In the genomic region with DNA sequence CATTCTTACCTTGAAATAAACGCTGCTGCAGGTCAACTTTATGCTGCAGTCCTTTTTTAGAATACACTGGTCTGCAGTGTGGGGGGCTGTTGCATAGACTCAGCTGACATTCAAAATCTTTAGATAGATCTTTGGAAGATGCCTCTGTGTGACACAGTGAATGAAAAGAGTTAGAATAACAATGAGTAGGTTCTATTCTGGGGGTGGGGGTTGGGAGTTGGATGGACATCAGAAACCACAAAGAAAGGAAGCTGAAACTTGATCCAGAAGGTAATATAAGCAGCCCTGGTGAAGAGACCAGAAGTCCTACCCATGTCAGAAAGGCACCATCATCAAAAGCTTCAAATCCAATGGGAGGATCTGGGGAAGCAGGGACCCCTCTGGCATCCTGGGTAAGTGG, we compare ENCODE assay signal across 23 mouse cellular contexts. TPM values are rescaled to one million over a fixed set of nuclear protein-coding genes. Genes with fewer than 3 reads are reported as not detected.
DNase-seq lines count a peak whose midpoint lies in the region; TF ChIP-seq lines count a peak whose summit lies in the region.
"Had no signal": no experiment of that assay in that cellular context is flagged by ENCODE, and none has a peak within 500 bp of the region (broad histone marks: within the 10 kb centered on the region; RNA-seq: fewer than 3 reads in every experiment).

No protein-coding gene starts in this region.

- no peaks in the 10 kb centered on the region for H3K27me3 ChIP-seq in MEL (ENCODE audit: control insufficient read depth in 1 of 2, insufficient read depth in 2 of 2, low read length in 2 of 2)
- H3K27me3 ChIP-seq: CH12.LX, Patski had no signal

- TF ChIP-seq EP300 in MEL (IDR thresholded peaks at IDR 0.05; ENCODE audit: low read depth in 1 of 2, low read length in 2 of 2), result no peak

- no peak overlapping the region for H3K27ac ChIP-seq in MEL (ENCODE audit: control insufficient read depth, low read depth, low read length)

- TF ChIP-seq POLR2A in MEL (IDR thresholded peaks at IDR 0.05; ENCODE audit: control insufficient read depth in 1 of 2, insufficient read depth in 1 of 2, low read depth in 1 of 2, low read length in 2 of 2, poor library complexity in 1 of 2), result no peak

- H3K4me1 ChIP-seq in MEL (ENCODE audit: control insufficient read depth in 1 of 2, insufficient read depth in 2 of 2, low read length in 2 of 2), result peaks cover 0 to 2% of the 10 kb centered on the region in 2 experiments; a peak in 3 of 4 replicates

- H3K36me3 ChIP-seq in MEL (ENCODE audit: control insufficient read depth in 1 of 2, insufficient read depth in 2 of 2, low read length in 2 of 2), result peaks cover 5 to 11% of the 10 kb centered on the region in 2 experiments; a peak in 3 of 4 replicates
- H3K36me3 ChIP-seq: G1E had no signal

- no peak for TF ChIP-seq RAD21 in MEL (IDR thresholded peaks at IDR 0.05; ENCODE audit: low read depth, low read length)

- H3K4me3 ChIP-seq in MEL (ENCODE audit: control insufficient read depth in 1 of 2, insufficient read depth in 1 of 2, low read depth in 2 of 2, low read length in 2 of 2), result no peak overlapping the region

- H3K9ac ChIP-seq in MEL (ENCODE audit: control insufficient read depth, low read depth, low read length, poor library complexity, severe bottlenecking), result no peak overlapping the region

- DNase-seq in 3T3-L1 (ENCODE audit: low read depth, low spot score) (peak; percentile 52), 416B (ENCODE audit: low read depth) (peak; percentile 57), MEL (ENCODE audit: low read depth, low spot score) (no peak)
- DNase-seq in adrenal gland, postnatal 10 days, result no peak
- no peak for DNase-seq in thymus, adult 18-20 months
- no peak for DNase-seq in gastrocnemius, postnatal 10 days
- DNase-seq: adrenal gland, adult 2 months; adrenal gland, adult 8-10 months; adrenal gland, postnatal 14 days; adrenal gland, postnatal 25 days; adrenal gland, postnatal 36 days; B cell, adult 2 months; cerebellum, adult 11 months; cerebellum, adult 11-12 months; cerebellum, adult 18-20 months; cerebellum, adult 2 months; cerebellum, adult 8-10 months; cerebellum, adult 9-10 months; cerebellum, adult 9-11 months had no signal

- no peaks in the 10 kb centered on the region for H3K9me3 ChIP-seq in MEL (replicated peaks; ENCODE audit: insufficient read depth, low read length)
- H3K9me3 ChIP-seq: G1E had no signal

- H3K79me2 ChIP-seq in MEL (ENCODE audit: control insufficient read depth, insufficient read depth, low read length, poor library complexity), result no peaks in the 10 kb centered on the region

- TF ChIP-seq CTCF in MEL (IDR thresholded peaks at IDR 0.05 in 2 of 3, conservative IDR thresholded peaks at IDR 0.05 in 1 of 3; ENCODE audit: control insufficient read depth in 1 of 3, insufficient read depth in 1 of 3, low read depth in 2 of 3, low read length in 3 of 3, poor library complexity in 1 of 3, severe bottlenecking in 1 of 3), result no peak

TF ChIP-seq in MEL, 35 proteins besides CTCF, POLR2A, EP300 and RAD21:
- TF ChIP-seq TCF12 (IDR thresholded peaks at IDR 0.05; ENCODE audit: low read depth, low read length), result no peak
- 0 out of 2 replicates have a peak, but pooled peaks have one; percentile 17 for TF ChIP-seq ETS1 (IDR thresholded peaks at IDR 0.05; ENCODE audit: low read depth, low read length)
- TF ChIP-seq RCOR1 (IDR thresholded peaks at IDR 0.05; ENCODE audit: low read depth, low read length), result no peak
- no peak for TF ChIP-seq JUND (IDR thresholded peaks at IDR 0.05; ENCODE audit: low read depth, low read length)

RNA-seq across cellular contexts. Expression of gene Slfn8, which starts 7.3 kb away (rescaled TPM):
- total RNA-seq in MEL (2012; rRNA removed), result 9.8 and 11.9 TPM in 2 replicates
- polyA plus RNA-seq in MEL (2012; ENCODE audit: insufficient read depth in 1 of 2, insufficient read length in 2 of 2, low read depth in 1 of 2, low replicate concordance in 2 of 2, missing spikeins in 1 of 2), result 10 to 100 TPM; 11.6 to 47.2 TPM
- under 1 TPM; 0.66 to 0.91 TPM for total RNA-seq in adrenal gland, postnatal 10 days (2021)
- under 1 TPM; 0.12 to 0.52 TPM for total RNA-seq in gastrocnemius, postnatal 10 days (2021)
- polyA plus RNA-seq: C2C12, G1E had no signal

RNA-seq across cellular contexts. Expression of gene Slfn9, which starts 21.7 kb away (rescaled TPM):
- 2.0 and 3.5 TPM in 2 replicates for total RNA-seq in MEL (2012; rRNA removed)
- polyA plus RNA-seq in MEL (2012; ENCODE audit: insufficient read depth in 1 of 2, insufficient read length in 2 of 2, low read depth in 1 of 2, low replicate concordance in 2 of 2, missing spikeins in 1 of 2), result 1 to 10 TPM in 1 of 2 experiments, not detected in 1; 3.7 TPM
- total RNA-seq in adrenal gland, postnatal 10 days (2021), result 10 to 100 TPM in 1 of 2 experiments, 1 to 10 TPM in 1; 8.0 to 12.0 TPM
- total RNA-seq in gastrocnemius, postnatal 10 days (2021), result 1 to 10 TPM; 2.9 to 4.0 TPM
- polyA plus RNA-seq: G1E had no signal

RNA-seq across cellular contexts. Expression of gene Slfn2, which starts 51.6 kb away (rescaled TPM):
- 0.10 and 0.46 TPM in 2 replicates for total RNA-seq in MEL (2012; rRNA removed)
- polyA plus RNA-seq in MEL (2012; ENCODE audit: insufficient read depth in 1 of 2, insufficient read length in 2 of 2, low read depth in 1 of 2, low replicate concordance in 2 of 2, missing spikeins in 1 of 2), result under 1 TPM in 1 of 2 experiments, not detected in 1; 0.07 TPM
- total RNA-seq in adrenal gland, postnatal 10 days (2021), result 1 to 10 TPM; 6.6 to 8.3 TPM
- total RNA-seq in gastrocnemius, postnatal 10 days (2021), result 1 to 10 TPM; 1.3 to 2.3 TPM

Comparison
In these comparisons a context has a peak if more than half of its experiments do, and no peak if none do; other contexts are left out.
1. DNase-seq: peak in 3T3-L1 (single experiment) and 416B (single experiment); none in MEL (single experiment), adrenal gland, postnatal 10 days (single experiment), thymus, adult 18-20 months (0 of 2) and gastrocnemius, postnatal 10 days (single experiment).